Mouse (Mus musculus) adrenal gland, adult 18-20 months (tissue): ENCODE measurements at regions not wholly inside any gene's neighbourhood (a gene's known extent, or its start where the extent isn't known, plus 50 kb on each side); places are given as distances from the start of the nearest gene placed in this dataset.
A peak's percentile ranks its signal among the peaks of the same experiment; 100 is the strongest.

Source experiments
- DNase-seq, 2 experiments: peaks; one replicate each; pipeline ENCODE4 v3.0.0; 2021 to 2022; ENCODE audit warnings: low spot score in 2 of 2

DNA sequence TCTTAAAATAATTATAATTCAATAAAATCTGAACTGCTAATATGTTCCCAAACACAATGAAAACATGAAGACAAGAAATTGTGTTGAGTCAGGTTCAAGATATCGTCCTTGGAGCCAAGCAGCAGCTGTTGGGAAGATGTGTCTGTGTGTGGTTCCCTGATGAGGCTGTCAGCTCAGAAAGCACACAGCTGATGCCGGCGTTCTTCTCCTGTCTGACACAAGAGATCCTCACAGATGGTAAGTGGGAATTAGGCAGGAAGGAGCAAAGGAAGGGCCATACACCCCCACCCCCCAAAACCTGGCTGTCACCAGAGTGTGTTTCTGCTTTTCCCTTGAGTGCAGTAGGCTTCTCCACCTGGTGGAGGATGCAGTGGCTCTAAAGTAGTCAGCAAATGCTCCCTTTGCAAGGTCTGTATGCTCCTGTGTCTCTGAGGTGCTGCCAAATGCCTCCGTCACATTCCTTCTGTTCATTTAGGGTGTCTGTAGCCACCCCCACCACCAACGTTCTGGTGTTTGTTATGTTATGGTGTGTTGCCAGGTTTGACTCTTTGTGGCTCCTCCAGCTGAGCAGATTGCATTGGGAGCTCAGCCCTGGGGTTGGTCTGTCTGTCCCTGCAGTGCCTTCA, 188.9 kb upstream of the Npy start:
- DNase-seq: no peak

DNA sequence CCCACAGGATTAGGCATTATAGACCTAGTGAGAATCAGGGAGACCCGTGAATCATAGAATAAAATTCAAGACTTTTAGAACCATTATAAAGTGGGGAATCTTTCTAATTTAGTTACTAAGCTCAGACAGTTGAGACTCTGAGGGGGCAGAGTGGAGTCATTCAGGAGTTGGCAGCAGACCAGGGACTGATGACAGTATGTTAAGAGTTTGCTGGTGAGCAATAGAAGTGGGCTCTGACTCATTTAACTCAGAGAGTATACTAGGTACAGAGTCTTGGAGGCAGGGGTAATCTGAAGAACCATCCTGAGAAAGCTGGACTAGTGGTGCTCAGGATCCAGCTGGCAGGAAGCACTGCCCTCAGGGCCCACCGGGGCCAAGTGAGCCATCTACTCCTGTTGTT, 184.9 kb upstream of the Npy start:
- DNase-seq: peak in 1 of 2 experiments; percentile 37

GRCm38 (mm10) chr6:49641256-49641655, 181.3 kb upstream of the Npy start:
- no peak for DNase-seq

GRCm38 (mm10) chr6:49654541-49655130, 167.9 kb upstream of the Npy start:
- no peak for DNase-seq

GRCm38 (mm10) chr6:49655241-49655640, 167.3 kb upstream of the Npy start:
- no peak for DNase-seq

DNA sequence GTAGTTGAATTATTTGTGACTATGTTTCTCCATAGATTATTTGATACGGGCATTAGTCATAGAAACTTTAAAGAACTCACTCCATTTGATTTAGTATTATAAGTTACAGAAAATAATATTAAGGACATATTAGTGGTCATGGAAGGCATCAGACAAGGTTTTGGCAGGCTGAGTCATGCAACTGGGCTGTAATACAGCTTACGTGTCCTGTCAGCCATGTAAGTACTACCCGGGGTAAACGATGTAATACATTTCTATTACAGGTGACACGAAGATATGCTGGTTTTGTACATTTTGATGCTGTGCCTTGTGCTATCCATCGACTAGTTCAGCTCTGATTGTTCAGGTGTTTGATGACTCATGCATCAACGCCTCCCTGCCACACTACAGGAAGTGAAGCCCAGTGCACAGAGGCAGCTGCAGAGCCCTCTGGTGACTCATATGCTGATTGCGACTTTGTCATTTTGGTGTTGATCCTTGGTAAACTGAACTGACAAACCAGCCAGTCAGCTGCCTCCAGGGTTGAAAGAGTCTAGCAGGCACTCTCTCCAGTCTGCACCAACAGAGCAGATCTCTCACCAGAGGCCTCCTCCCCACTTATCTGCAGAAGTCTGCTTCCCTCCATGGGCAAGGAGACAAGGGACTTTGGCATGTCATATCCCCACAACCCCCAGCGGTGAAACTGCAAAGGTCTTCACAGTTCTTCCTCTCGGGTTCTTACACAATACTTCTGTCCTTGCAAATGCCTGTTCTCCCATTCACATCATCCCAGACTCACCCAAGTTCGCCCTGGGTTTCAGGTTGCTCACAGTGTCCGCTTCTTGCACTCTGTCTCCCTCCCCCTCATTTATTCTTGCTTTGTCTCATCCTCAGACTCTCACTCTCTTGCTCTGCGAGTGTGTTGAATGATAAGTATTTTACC, 165.9 kb upstream of the Npy start:
- DNase-seq: peak in 1 of 2 experiments; percentile 28

DNA sequence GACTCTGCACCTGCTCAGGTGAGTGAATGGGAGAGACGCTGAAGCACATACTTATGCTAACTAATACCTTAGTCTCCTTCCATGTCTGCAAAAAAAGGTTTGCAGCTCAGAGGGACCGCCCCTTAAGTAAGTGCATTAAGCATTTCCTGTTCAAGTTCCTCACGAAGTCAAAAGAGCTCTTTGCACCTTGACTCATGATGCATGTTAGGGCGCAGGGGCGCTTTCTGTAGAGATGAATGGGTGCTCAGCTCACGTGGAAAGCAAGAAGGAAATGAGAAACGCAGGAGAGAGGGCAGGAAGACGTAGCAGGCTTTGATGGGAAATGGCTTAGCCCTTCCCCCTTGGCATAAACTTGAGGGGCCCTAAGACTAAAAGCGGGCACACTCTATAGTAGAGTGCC, 164.5 kb upstream of the Npy start:
- no peak for DNase-seq

GRCm38 (mm10) chr6:49670991-49671390, 151.5 kb upstream of the Npy start:
- no peak for DNase-seq

- DNase-seq: no peak
These were observed 150.6 kb upstream of the Npy start for GRCm38 (mm10) chr6:49671912-49672311.

DNA sequence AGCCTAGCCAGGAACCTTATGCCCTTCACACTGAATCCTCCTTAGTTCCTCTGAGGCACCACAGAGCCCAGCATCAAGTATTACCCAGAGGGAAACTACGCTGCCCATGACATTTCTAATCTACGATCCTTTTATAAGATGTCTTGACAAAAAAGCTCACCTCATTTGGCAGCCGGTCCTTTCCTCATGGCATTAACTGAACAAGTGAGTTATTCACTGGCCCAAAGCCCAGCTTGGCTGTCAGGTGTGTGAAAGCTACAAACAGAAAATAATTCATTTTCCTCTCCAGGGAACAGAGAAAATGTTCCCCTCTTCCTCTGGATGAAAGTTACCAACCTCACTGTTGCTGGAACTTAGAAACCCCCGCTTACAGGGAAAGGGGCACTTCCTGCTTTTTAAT, 135.7 kb upstream of the Npy start:
- DNase-seq: no peak

DNA sequence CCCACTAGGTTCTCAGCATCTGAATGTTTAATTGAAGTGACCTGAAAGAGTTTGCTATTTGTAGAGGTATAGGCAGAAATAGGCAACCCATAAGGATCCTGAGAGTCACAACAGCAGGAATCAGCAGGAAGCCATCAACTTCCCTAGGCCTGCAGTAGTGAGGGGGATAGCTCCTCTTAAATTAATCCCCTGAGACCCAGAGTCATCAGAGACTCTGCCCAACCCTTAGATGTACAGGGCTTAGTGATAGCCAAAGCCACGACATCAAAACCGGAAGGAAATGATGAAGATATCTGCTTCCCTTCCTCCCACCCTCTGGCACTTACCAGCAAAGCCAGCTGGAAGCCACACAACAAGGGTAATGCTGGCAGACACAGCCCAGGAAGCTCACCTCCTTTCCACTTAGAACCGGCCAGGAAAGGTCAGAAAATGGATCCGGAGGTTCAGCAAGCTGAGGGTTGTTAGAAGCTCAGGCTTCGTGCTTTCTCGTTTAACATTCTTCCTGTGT, 130.4 kb upstream of the Npy start:
- no peak for DNase-seq

DNA sequence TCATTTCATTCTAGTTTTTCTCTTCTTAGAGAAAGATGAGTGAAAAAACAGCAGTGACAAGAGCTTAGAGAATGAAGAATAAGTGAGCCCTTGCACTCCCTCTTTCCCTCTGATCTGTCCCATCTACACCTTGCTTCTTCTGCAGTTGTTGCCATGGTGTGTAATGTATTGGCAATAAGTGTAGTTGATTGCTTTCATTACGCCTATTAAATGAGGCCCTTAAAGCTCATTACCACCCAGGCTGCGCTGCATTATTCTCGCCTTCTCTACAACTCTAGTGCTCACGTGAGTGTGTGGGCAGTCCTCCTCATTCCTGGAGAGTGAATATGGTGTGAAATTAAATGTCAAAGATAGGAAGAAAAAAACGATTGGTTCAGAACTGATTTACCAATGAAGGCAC, 127.7 kb upstream of the Npy start:
- DNase-seq: no peak

DNA sequence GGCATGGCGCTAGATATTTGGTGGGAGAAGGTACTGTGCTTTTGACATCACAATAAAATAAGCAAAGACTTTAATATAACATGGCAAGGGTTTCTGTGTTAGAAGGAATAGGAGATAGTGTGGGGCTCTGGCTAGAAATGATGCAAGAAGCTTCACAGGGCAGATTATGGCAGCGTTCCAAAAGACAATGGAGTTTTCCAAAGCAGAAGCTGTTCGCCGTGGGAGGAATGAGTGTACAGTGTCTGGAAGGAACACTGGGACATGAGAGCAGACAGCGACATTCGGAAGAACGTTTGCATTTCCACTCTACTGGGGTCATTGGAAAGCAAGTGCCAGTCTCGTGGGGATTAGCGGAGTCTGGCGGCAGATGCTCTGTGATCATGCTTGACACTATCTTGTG, 125.5 kb upstream of the Npy start:
- no peak for DNase-seq

DNA sequence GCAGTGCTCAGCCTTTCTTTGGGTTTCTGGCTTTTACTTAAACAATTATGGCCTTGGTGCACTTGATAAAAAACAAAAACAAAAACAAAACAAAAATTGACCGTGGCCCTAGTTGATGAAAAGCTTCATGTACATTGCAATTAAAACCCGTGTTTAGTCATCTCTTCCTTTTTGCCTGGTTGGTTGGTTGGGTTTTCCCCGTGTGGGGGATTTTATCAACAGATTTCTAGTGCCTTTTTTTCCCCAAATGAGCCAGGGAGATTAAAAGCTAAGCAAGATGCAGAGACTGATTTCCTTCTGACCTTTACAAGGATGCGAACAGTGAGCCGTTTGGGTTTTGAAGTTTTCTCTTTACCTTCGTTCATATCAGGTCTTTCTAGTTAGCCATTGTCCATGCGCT, 121.1 kb upstream of the Npy start:
- DNase-seq: no peak

DNA sequence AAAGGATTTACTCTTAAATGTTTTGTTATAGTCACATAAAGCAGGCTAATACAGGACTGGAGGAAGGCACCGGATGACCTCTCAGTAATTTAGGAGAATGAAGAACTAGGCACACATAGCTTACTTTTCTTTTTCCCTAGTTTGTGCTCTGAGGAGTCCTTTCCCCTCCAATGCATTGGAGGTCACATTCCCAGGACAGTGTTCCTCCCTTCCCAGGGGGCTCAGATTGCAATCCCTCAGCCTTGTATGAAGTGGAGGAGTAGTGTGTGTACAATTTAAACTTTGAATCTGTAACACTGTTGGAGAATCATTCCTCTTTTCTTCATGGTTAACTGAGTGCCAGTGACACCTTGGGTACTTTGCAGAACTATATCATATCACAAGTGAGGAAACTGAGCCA, 109.5 kb upstream of the Npy start:
- DNase-seq: no peak

DNA sequence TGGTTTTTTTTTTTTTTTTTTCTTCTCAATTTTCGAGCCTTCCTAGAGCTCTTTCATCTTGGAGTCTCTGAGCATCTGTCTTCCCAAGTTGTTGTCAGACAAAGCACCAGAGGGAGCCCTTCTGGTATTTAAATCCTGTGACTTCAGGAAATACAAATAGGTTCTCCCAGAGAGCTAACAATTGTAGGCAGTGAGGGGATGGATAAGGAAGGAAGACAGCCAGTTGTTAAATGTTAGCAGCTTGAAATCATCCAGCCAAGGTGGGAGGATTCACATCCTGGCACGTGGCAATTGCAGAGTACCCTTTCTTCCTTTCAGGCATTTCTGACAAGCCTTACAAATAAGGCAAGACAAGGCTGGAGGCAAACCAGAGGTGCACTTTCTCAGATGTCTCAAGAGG, 106.0 kb upstream of the Npy start:
- no peak for DNase-seq

DNA sequence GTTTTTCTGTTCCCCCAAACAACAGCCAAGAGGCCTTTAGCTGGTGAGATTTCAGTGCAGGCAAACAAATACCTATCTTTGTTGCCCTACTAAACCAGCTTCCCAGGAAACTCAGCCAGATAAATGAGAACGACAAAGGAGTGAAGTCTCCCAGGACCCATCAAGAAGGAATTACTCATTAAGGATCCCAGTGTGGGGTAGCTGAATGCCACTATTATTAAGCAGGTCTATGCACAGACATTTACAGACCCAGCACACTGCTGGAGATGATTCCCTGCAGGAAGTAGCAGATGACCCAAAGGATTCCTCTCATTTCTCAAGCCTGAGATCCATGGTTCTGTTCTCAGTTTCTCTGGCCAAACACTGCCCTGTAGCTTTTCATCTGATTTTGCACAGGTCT, 105.6 kb upstream of the Npy start:
- no peak for DNase-seq

DNA sequence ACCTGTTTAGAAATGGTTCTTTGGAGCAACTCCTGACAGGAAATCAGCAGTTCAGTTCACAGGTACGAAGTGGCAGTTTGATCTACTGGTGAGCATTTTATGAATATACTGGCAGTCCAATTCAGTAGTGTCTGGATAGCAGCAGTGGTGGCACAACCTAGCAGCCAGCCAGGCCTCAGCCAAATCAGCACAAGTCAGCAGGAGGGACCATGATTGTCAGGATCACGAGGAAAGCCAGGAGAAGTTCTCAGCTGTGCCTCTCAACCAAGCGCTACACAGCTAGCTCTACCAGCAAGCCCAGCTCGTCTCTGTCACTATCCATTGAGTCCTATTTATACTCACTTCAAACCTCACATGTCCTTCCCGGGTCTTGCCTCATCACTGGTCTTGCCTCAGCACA, 89.3 kb upstream of the Npy start:
- no peak for DNase-seq

- DNase-seq: no peak
These were observed 79.4 kb upstream of the Npy start for GRCm38 (mm10) chr6:49743157-49743556.

DNA sequence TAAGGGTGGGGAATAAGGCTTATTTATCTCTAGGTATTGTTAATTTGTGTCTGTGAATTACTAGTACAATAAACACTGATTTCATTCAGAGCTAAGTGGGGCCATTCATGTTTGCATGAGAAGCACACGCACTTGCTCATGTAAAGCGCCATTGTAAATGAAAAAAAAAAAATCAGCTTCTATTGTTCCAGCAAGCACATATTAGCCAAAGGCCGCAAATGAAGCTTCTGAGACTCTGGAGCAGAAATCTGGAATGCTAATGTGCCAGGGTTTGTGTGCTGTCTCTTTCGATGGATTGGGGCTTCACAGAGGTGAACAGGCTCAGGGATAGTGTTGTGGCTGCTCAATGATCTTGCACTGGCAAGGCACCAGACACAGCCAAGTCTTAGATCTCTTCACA, 77.2 kb upstream of the Npy start:
- no peak for DNase-seq

GRCm38 (mm10) chr6:49750544-49750943, 72.0 kb upstream of the Npy start:
- no peak for DNase-seq

DNA sequence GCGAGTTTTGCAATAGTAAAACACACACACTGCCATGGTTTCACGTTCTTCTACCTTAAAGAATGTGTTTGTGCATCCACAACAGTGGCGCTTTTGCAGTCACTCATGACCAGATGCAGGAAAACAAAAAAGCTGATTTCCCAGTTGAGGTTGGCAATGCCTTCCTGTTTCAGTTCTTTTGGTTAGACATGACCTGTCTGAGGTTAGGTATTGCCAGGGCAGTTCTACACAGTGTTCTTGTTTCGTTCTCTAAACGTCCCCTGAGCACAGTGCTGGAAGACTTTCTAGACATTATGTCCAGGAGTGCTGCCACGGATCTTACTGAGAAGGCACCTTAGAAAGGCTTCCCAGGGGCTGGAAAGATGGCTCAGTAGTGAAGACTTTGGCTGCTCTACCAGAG, 62.9 kb upstream of the Npy start:
- no peak for DNase-seq
